In genomic region chr4:136035078-136035477, GRCm38 (mm10) we compare ENCODE assay signal across 26 mouse cellular contexts. TPM values are rescaled to one million over a fixed set of nuclear protein-coding genes. Genes with fewer than 3 reads are reported as not detected.
DNase-seq lines count a peak whose midpoint lies in the region; ATAC-seq and TF ChIP-seq lines count a peak whose summit lies in the region.
"Had no signal": no experiment of that assay in that cellular context is flagged by ENCODE, and none has a peak within 500 bp of the region (broad histone marks: within the 10 kb centered on the region; RNA-seq: fewer than 3 reads in every experiment).

No protein-coding gene starts in this region.

- H3K9me3 ChIP-seq in liver, embryonic 11.5 days (ENCODE audit: control insufficient read depth, low read length) = no peaks in the 10 kb centered on the region
- no peaks in the 10 kb centered on the region for H3K9me3 ChIP-seq in MEL (replicated peaks; ENCODE audit: insufficient read depth, low read length)
- no peaks in the 10 kb centered on the region for H3K9me3 ChIP-seq in forebrain, embryonic 16.5 days (ENCODE audit: control insufficient read depth, low read length)
- H3K9me3 ChIP-seq: embryonic facial prominence, embryonic 13.5 days; forebrain, embryonic 12.5 days; kidney, embryonic 15.5 days; lung, embryonic 15.5 days; stomach, embryonic 15.5 days had no signal

- no peaks in the 10 kb centered on the region for H3K36me3 ChIP-seq in liver, adult 2 months (ENCODE audit: control insufficient read depth, insufficient read depth, low read length)
- H3K36me3 ChIP-seq in liver, embryonic 11.5 days (ENCODE audit: control insufficient read depth, insufficient read depth, low read length) = no peaks in the 10 kb centered on the region
- peaks cover 0 to 7% of the 10 kb centered on the region in 2 experiments; a peak in 2 of 4 replicates for H3K36me3 ChIP-seq in MEL (ENCODE audit: control insufficient read depth in 1 of 2, insufficient read depth in 2 of 2, low read length in 2 of 2)
- H3K36me3 ChIP-seq in forebrain, embryonic 16.5 days (ENCODE audit: control insufficient read depth, insufficient read depth) = no peaks in the 10 kb centered on the region
- H3K36me3 ChIP-seq: embryonic facial prominence, embryonic 13.5 days; forebrain, embryonic 12.5 days; kidney, embryonic 15.5 days; lung, embryonic 15.5 days; stomach, embryonic 15.5 days had no signal

- TF ChIP-seq EP300 in MEL (IDR thresholded peaks at IDR 0.05; ENCODE audit: low read depth in 1 of 2, low read length in 2 of 2) = peak; percentile 82 to 90

- H3K9ac ChIP-seq in liver, adult 2 months (ENCODE audit: low read depth, low read length) = no peak overlapping the region
- H3K9ac ChIP-seq in liver, embryonic 11.5 days (ENCODE audit: low read depth, low read length) = no peak overlapping the region
- H3K9ac ChIP-seq in MEL (ENCODE audit: control insufficient read depth, low read depth, low read length, poor library complexity, severe bottlenecking) = peak overlapping the region; percentile 48
- H3K9ac ChIP-seq in forebrain, embryonic 16.5 days (replicated peaks; ENCODE audit: low read depth, low read length) = no peak overlapping the region
- H3K9ac ChIP-seq: embryonic facial prominence, embryonic 13.5 days; forebrain, embryonic 12.5 days; kidney, embryonic 15.5 days; lung, embryonic 15.5 days; midbrain, embryonic 12.5 days; stomach, embryonic 15.5 days had no signal

- WGBS in liver, adult 2 months = 59% methylated on average over 4 of the region's 4 CpGs
- 63% methylated on average over 4 of the region's 4 CpGs for WGBS in liver, embryonic 11.5 days
- WGBS in forebrain, embryonic 16.5 days = 81% methylated on average over 4 of the region's 4 CpGs

- no peaks in the 10 kb centered on the region for H3K27me3 ChIP-seq in liver, adult 2 months (ENCODE audit: control insufficient read depth, insufficient read depth, low read length)
- H3K27me3 ChIP-seq in liver, embryonic 11.5 days (replicated peaks; ENCODE audit: control insufficient read depth, insufficient read depth, low read length) = no peaks in the 10 kb centered on the region
- no peaks in the 10 kb centered on the region for H3K27me3 ChIP-seq in MEL (ENCODE audit: control insufficient read depth in 1 of 2, insufficient read depth in 2 of 2, low read length in 2 of 2)
- H3K27me3 ChIP-seq in forebrain, embryonic 16.5 days (replicated peaks; ENCODE audit: control insufficient read depth, insufficient read depth, low read length) = no peaks in the 10 kb centered on the region
- H3K27me3 ChIP-seq: embryonic facial prominence, embryonic 13.5 days; forebrain, embryonic 12.5 days; kidney, embryonic 15.5 days; lung, embryonic 15.5 days; midbrain, embryonic 12.5 days; stomach, embryonic 15.5 days had no signal

- ATAC-seq in liver, embryonic 11.5 days (replicated peaks; ENCODE audit: low FRiP score) = no peak
- peak; percentile 82 for ATAC-seq in granulocyte monocyte progenitor cell, adult 5-6 weeks (replicated peaks; ENCODE audit: poor library complexity, severe bottlenecking)
- ATAC-seq in megakaryocyte, adult 5-6 weeks (ENCODE audit: poor library complexity, severe bottlenecking) = peak; percentile 81
- no peak for ATAC-seq in forebrain, embryonic 16.5 days
- ATAC-seq: hindbrain, postnatal 0 days had no signal

- no peak for TF ChIP-seq POLR2A in liver, adult 2 months (IDR thresholded peaks at IDR 0.05; ENCODE audit: extremely low read depth, insufficient read depth, low read length)
- TF ChIP-seq POLR2A in MEL (IDR thresholded peaks at IDR 0.05; ENCODE audit: control insufficient read depth in 1 of 2, insufficient read depth in 1 of 2, low read depth in 1 of 2, low read length in 2 of 2, poor library complexity in 1 of 2) = no peak

- no peak overlapping the region for H3K4me2 ChIP-seq in liver, embryonic 11.5 days
- no peak overlapping the region for H3K4me2 ChIP-seq in forebrain, embryonic 16.5 days (ENCODE audit: low read length)
- H3K4me2 ChIP-seq: embryonic facial prominence, embryonic 13.5 days; forebrain, embryonic 12.5 days; heart, embryonic 11.5 days; kidney, embryonic 15.5 days; lung, embryonic 15.5 days; midbrain, embryonic 12.5 days; stomach, embryonic 15.5 days had no signal

- peaks cover 17% of the 10 kb centered on the region for H3K4me1 ChIP-seq in liver, adult 2 months (ENCODE audit: control insufficient read depth, insufficient read depth, low read length)
- peaks cover 11% of the 10 kb centered on the region for H3K4me1 ChIP-seq in liver, embryonic 11.5 days (replicated peaks; ENCODE audit: control insufficient read depth, insufficient read depth, low read length)
- peaks cover 6 to 18% of the 10 kb centered on the region in 2 experiments for H3K4me1 ChIP-seq in MEL (ENCODE audit: control insufficient read depth in 1 of 2, insufficient read depth in 2 of 2, low read length in 2 of 2)
- no peaks in the 10 kb centered on the region for H3K4me1 ChIP-seq in forebrain, embryonic 16.5 days (replicated peaks; ENCODE audit: control insufficient read depth, insufficient read depth, low read length)
- H3K4me1 ChIP-seq: lung, embryonic 15.5 days had no signal

- H3K27ac ChIP-seq in liver, adult 2 months (replicated peaks; ENCODE audit: insufficient read depth, low read depth, low read length) = peak overlapping the region; percentile 71
- no peak overlapping the region for H3K27ac ChIP-seq in liver, embryonic 11.5 days (ENCODE audit: low read depth, low read length)
- peak overlapping the region; percentile 77 for H3K27ac ChIP-seq in MEL (ENCODE audit: control insufficient read depth, low read depth, low read length)
- no peak overlapping the region for H3K27ac ChIP-seq in forebrain, embryonic 16.5 days (ENCODE audit: low read length)
- H3K27ac ChIP-seq: embryonic facial prominence, embryonic 13.5 days; forebrain, embryonic 12.5 days; hindbrain, postnatal 0 days; kidney, embryonic 15.5 days; lung, embryonic 15.5 days; midbrain, embryonic 12.5 days; stomach, embryonic 15.5 days had no signal

- no peak overlapping the region for H3K4me3 ChIP-seq in liver, adult 2 months (ENCODE audit: insufficient read depth, low read depth, low read length)
- no peak overlapping the region for H3K4me3 ChIP-seq in liver, embryonic 11.5 days (ENCODE audit: low read depth, low read length)
- H3K4me3 ChIP-seq in MEL (ENCODE audit: control insufficient read depth in 1 of 2, insufficient read depth in 1 of 2, low read depth in 2 of 2, low read length in 2 of 2) = peak overlapping the region; percentile 12 to 18; a peak in 3 of 4 replicates
- H3K4me3 ChIP-seq in forebrain, embryonic 16.5 days (replicated peaks; ENCODE audit: low read length) = no peak overlapping the region
- H3K4me3 ChIP-seq: embryonic facial prominence, embryonic 13.5 days; erythroblast, embryonic 14.5 days; forebrain, embryonic 12.5 days; kidney, embryonic 15.5 days; lung, embryonic 15.5 days; midbrain, embryonic 12.5 days; stomach, embryonic 15.5 days had no signal

- peak; percentile 50 for DNase-seq in liver, adult 2 months (ENCODE audit: extremely low read depth, low read depth, low spot score)
- DNase-seq in liver, embryonic 11.5 days (ENCODE audit: low spot score) = no peak
- peak; percentile 90 for DNase-seq in MEL (ENCODE audit: low read depth, low spot score)
- DNase-seq in kidney, adult 8-10 months = no peak
- no peak for DNase-seq in lung, adult 18-20 months
- DNase-seq: adrenal gland, postnatal 25 days; cerebellum, adult 18-20 months; cerebellum, postnatal 14 days; embryo, embryonic 11 days; heart, adult 11 months; layer of hippocampus, adult 9-11 months; lung, postnatal 36 days; right cerebral cortex, postnatal 14 days; thymus, postnatal 36 days had no signal

- TF ChIP-seq RAD21 in MEL (IDR thresholded peaks at IDR 0.05; ENCODE audit: low read depth, low read length) = no peak

- no peaks in the 10 kb centered on the region for H3K79me2 ChIP-seq in liver, adult 2 months (ENCODE audit: control insufficient read depth, insufficient read depth, low read length)
- no peaks in the 10 kb centered on the region for H3K79me2 ChIP-seq in MEL (ENCODE audit: control insufficient read depth, insufficient read depth, low read length, poor library complexity)

- no peak for TF ChIP-seq CTCF in liver, adult 2 months (IDR thresholded peaks at IDR 0.05; ENCODE audit: low read depth, low read length)
- TF ChIP-seq CTCF in MEL (IDR thresholded peaks at IDR 0.05 in 2 of 3, conservative IDR thresholded peaks at IDR 0.05 in 1 of 3; ENCODE audit: control insufficient read depth in 1 of 3, insufficient read depth in 1 of 3, low read depth in 2 of 3, low read length in 3 of 3, poor library complexity in 1 of 3, severe bottlenecking in 1 of 3) = no peak

RNA-seq across cellular contexts. Expression of gene Eloa, which starts 13.5 kb away (rescaled TPM):
- 16.1 and 16.7 TPM in 2 replicates for total RNA-seq in liver, adult 2 months (2014; rRNA removed)
- polyA plus RNA-seq in liver, adult 2 months (2012; rRNA removed) = 7.3 and 8.1 TPM in 2 replicates
- polyA plus RNA-seq in liver, embryonic 11.5 days (2014; fragmentation: Nextera tagmentation; extraction: Ambion mirVana) = 48.6 and 51.6 TPM in 2 replicates
- 30.9 and 34.1 TPM in 2 replicates for total RNA-seq in MEL (2012; rRNA removed)
- 10 to 100 TPM; 30.8 to 41.4 TPM for polyA plus RNA-seq in MEL (2012; ENCODE audit: insufficient read depth in 1 of 2, insufficient read length in 2 of 2, low read depth in 1 of 2, low replicate concordance in 2 of 2, missing spikeins in 1 of 2)
- 49.1 and 52.3 TPM in 2 replicates for total RNA-seq in granulocyte monocyte progenitor cell, adult 5-6 weeks (2014; fragmentation: Nextera tagmentation)
- total RNA-seq in granulocyte monocyte progenitor cell, adult 5-6 weeks (2017) = 62.1 and 63.6 TPM in 2 replicates
- 61.0 and 62.7 TPM in 2 replicates for total RNA-seq in megakaryocyte, adult 5-6 weeks (2015)
- total RNA-seq in megakaryocyte, adult 5-6 weeks (2017) = 63.0 and 68.6 TPM in 2 replicates
- polyA plus RNA-seq in forebrain, embryonic 16.5 days (2015; fragmentation: Nextera tagmentation; extraction: Ambion mirVana) = 32.5 and 36.2 TPM in 2 replicates

RNA-seq across cellular contexts. Expression of gene Rpl11, which starts 18.1 kb away (rescaled TPM):
- 474 and 504 TPM in 2 replicates for total RNA-seq in liver, adult 2 months (2014; rRNA removed)
- 162 and 170 TPM in 2 replicates for polyA plus RNA-seq in liver, adult 2 months (2012; rRNA removed)
- polyA plus RNA-seq in liver, embryonic 11.5 days (2014; fragmentation: Nextera tagmentation; extraction: Ambion mirVana) = 567 and 611 TPM in 2 replicates
- 2,589 and 2,603 TPM in 2 replicates for total RNA-seq in MEL (2012; rRNA removed)
- 1,000 to 10,000 TPM in 1 of 2 experiments, not detected in 1; 2,003 TPM for polyA plus RNA-seq in MEL (2012; ENCODE audit: insufficient read depth in 1 of 2, insufficient read length in 2 of 2, low read depth in 1 of 2, low replicate concordance in 2 of 2, missing spikeins in 1 of 2)
- 1,756 and 1,826 TPM in 2 replicates for total RNA-seq in granulocyte monocyte progenitor cell, adult 5-6 weeks (2014; fragmentation: Nextera tagmentation)
- total RNA-seq in granulocyte monocyte progenitor cell, adult 5-6 weeks (2017) = 806 and 1,025 TPM in 2 replicates
- total RNA-seq in megakaryocyte, adult 5-6 weeks (2015) = 1,014 and 1,023 TPM in 2 replicates
- 540 and 557 TPM in 2 replicates for total RNA-seq in megakaryocyte, adult 5-6 weeks (2017)
- 281 and 302 TPM in 2 replicates for polyA plus RNA-seq in forebrain, embryonic 16.5 days (2015; fragmentation: Nextera tagmentation; extraction: Ambion mirVana)

RNA-seq across cellular contexts. Expression of gene Pithd1, which starts 48.0 kb away (rescaled TPM):
- total RNA-seq in liver, adult 2 months (2014; rRNA removed) = 20.3 and 21.0 TPM in 2 replicates
- 28.8 and 41.0 TPM in 2 replicates for polyA plus RNA-seq in liver, adult 2 months (2012; rRNA removed)
- 96.9 and 106 TPM in 2 replicates for polyA plus RNA-seq in liver, embryonic 11.5 days (2014; fragmentation: Nextera tagmentation; extraction: Ambion mirVana)
- total RNA-seq in MEL (2012; rRNA removed) = 75.5 and 77.7 TPM in 2 replicates
- polyA plus RNA-seq in MEL (2012; ENCODE audit: insufficient read depth in 1 of 2, insufficient read length in 2 of 2, low read depth in 1 of 2, low replicate concordance in 2 of 2, missing spikeins in 1 of 2) = 10 to 100 TPM in 1 of 2 experiments, not detected in 1; 62.8 TPM
- total RNA-seq in granulocyte monocyte progenitor cell, adult 5-6 weeks (2014; fragmentation: Nextera tagmentation) = 21.2 and 24.7 TPM in 2 replicates
- 29.1 and 38.0 TPM in 2 replicates for total RNA-seq in granulocyte monocyte progenitor cell, adult 5-6 weeks (2017)
- 14.9 and 18.5 TPM in 2 replicates for total RNA-seq in megakaryocyte, adult 5-6 weeks (2015)
- total RNA-seq in megakaryocyte, adult 5-6 weeks (2017) = 20.6 and 26.2 TPM in 2 replicates
- polyA plus RNA-seq in forebrain, embryonic 16.5 days (2015; fragmentation: Nextera tagmentation; extraction: Ambion mirVana) = 56.0 and 56.1 TPM in 2 replicates

Comparison
In these comparisons a context has a peak if more than half of its experiments do, and no peak if none do; other contexts are left out.
1. DNase-seq: peak in liver, adult 2 months (single experiment) and MEL (single experiment); none in liver, embryonic 11.5 days (single experiment), kidney, adult 8-10 months (0 of 2) and lung, adult 18-20 months (0 of 2).
2. H3K27ac ChIP-seq: peak in liver, adult 2 months (single experiment) and MEL (single experiment); none in liver, embryonic 11.5 days (single experiment) and forebrain, embryonic 16.5 days (single experiment).
3. H3K4me3 ChIP-seq: peak in MEL (2 of 2); none in liver, adult 2 months (single experiment), liver, embryonic 11.5 days (single experiment) and forebrain, embryonic 16.5 days (single experiment).
4. ATAC-seq: peak in granulocyte monocyte progenitor cell, adult 5-6 weeks (single experiment) and megakaryocyte, adult 5-6 weeks (single experiment); none in liver, embryonic 11.5 days (single experiment) and forebrain, embryonic 16.5 days (single experiment).